Mouse (Mus musculus) ovary, adult 18-20 months (tissue): ENCODE data around the gene Creb3l1.

Experiments used
- DNase-seq: peaks from one replicate; pipeline ENCODE4 v3.0.0; 2022; ENCODE audit warnings: low spot score, mixed read lengths

Creb3l1 gene

GRCm38 (mm10) chr2:92004617-92005016 lies 19.7 kb downstream of the Creb3l1 start:
- DNase-seq = peak; percentile 25

- no peak for DNase-seq
Measured at GRCm38 (mm10) chr2:91997905-91998608, 26.2 kb downstream of the Creb3l1 start.

GRCm38 (mm10) chr2:91996006-91996405 lies 28.3 kb downstream of the Creb3l1 start:
- no peak for DNase-seq

- DNase-seq = no peak
Measured at GRCm38 (mm10) chr2:91993409-91993808, 30.9 kb downstream of the Creb3l1 start.

- DNase-seq = no peak
Measured at GRCm38 (mm10) chr2:91989750-91990149, 34.6 kb downstream of the Creb3l1 start.

- DNase-seq = no peak
Measured at GRCm38 (mm10) chr2:91987542-91987941, 36.8 kb downstream of the Creb3l1 start.

- DNase-seq = no peak
Measured at GRCm38 (mm10) chr2:91986071-91986470, 38.2 kb downstream of the Creb3l1 start.

- no peak for DNase-seq
Measured at GRCm38 (mm10) chr2:91984906-91985525, 39.3 kb downstream of the Creb3l1 start.

- peak; percentile 75 for DNase-seq
Measured at GRCm38 (mm10) chr2:91984439-91984838, 39.9 kb downstream of the Creb3l1 start.

- no peak for DNase-seq
Measured at GRCm38 (mm10) chr2:91980830-91981229, 43.5 kb downstream of the Creb3l1 start.

GRCm38 (mm10) chr2:91980245-91980644 lies 44.1 kb downstream of the Creb3l1 start:
- no peak for DNase-seq

GRCm38 (mm10) chr2:91978547-91978946 lies 45.8 kb downstream of the Creb3l1 start:
- DNase-seq = no peak

- no peak for DNase-seq
Measured at GRCm38 (mm10) chr2:91977960-91978359, 46.3 kb downstream of the Creb3l1 start.

- no peak for DNase-seq
Measured at GRCm38 (mm10) chr2:91975581-91976541, 48.4 kb downstream of the Creb3l1 start, which contains the start of gene Dgkz. Gene Dgkz (minus strand): TSS chr2:91975864.

- DNase-seq = no peak
Measured at GRCm38 (mm10) chr2:91973416-91974135, 50.7 kb downstream of the Creb3l1 start.

- no peak for DNase-seq
Measured at GRCm38 (mm10) chr2:91972121-91972566, 52.2 kb downstream of the Creb3l1 start.

- DNase-seq = no peak
Measured at GRCm38 (mm10) chr2:91971231-91972097, 52.8 kb downstream of the Creb3l1 start.

- DNase-seq = no peak
Measured at GRCm38 (mm10) chr2:91967962-91968361, 56.3 kb downstream of the Creb3l1 start.

- no peak for DNase-seq
Measured at GRCm38 (mm10) chr2:91966367-91966766, 57.9 kb downstream of the Creb3l1 start.

- DNase-seq = no peak
Measured at GRCm38 (mm10) chr2:91965417-91965816, 58.9 kb downstream of the Creb3l1 start.
